Mouse (Mus musculus) stomach, embryonic 16.5 days (tissue): ENCODE results near the gene Tspan15. TPM values are rescaled to one million over a fixed set of nuclear protein-coding genes. Genes with fewer than 3 reads are reported as not detected.
A peak's percentile ranks its signal among the peaks of the same experiment; 100 is the strongest.

ENCODE experiments used
- ATAC-seq: fragments of 200-750 bp; cut with Nextera tagmentation; 2 replicates; pipeline ENCODE4 v1.8.0; 2017; ENCODE audit warnings: moderate number of reproducible peaks, moderate TSS enrichment; ENCODE audit not compliant: insufficient read depth, low FRiP score
- H3K27ac ChIP-seq: fragments of 300-500 bp; sonication (generic); 2 replicates; pipeline ENCODE4 v1.5.1; 2014; ENCODE audit warnings: low read length
- H3K27me3 ChIP-seq: fragments of 300-500 bp; sonication (generic); 2 replicates; pipeline ENCODE4 v1.6.1; 2014; ENCODE audit warnings: low read length, control low read depth, mixed read lengths; ENCODE audit not compliant: control insufficient read depth, insufficient read depth
- H3K36me3 ChIP-seq: fragments of 300-500 bp; sonication (generic); 2 replicates; pipeline ENCODE4 v1.6.1; 2014; ENCODE audit warnings: low read length; ENCODE audit not compliant: control insufficient read depth, insufficient read depth
- H3K4me1 ChIP-seq: fragments of 300-500 bp; sonication (generic); 2 replicates; pipeline ENCODE4 v1.6.1; 2014; ENCODE audit warnings: low read length, control low read depth, mixed read lengths; ENCODE audit not compliant: control insufficient read depth, insufficient read depth
- H3K4me2 ChIP-seq: fragments of 300-500 bp; sonication (generic); 2 replicates; pipeline ENCODE4 v1.6.1; 2014; ENCODE audit warnings: low read depth, low read length, mixed read lengths
- H3K4me3 ChIP-seq: fragments of 300-500 bp; sonication (generic); replicated peaks from 2 replicates; pipeline ENCODE4 v1.5.1; 2014; ENCODE audit warnings: mild to moderate bottlenecking, low read length
- H3K9ac ChIP-seq: fragments of 300-500 bp; sonication (generic); 2 replicates; pipeline ENCODE4 v1.6.1; 2014; ENCODE audit warnings: low read length
- H3K9me3 ChIP-seq: fragments of 300-500 bp; sonication (generic); replicated peaks from 2 replicates; pipeline ENCODE4 v1.6.1; 2016; ENCODE audit warnings: low read length, control low read depth; ENCODE audit not compliant: control insufficient read depth
- WGBS: fragments of 180-500 bp; shearing (Covaris S2); extraction: QIAGEN DNeasy Blood & Tissue Kit; methylation state at CpG from one replicate; pipeline ENCODE4 v1.1.7; 2014; 5-methylcytosine and 5-hydroxymethylcytosine counted together
- polyA plus RNA-seq: library from polyadenylated mRNA; unstranded; fragments of >200 nt; fragmentation: Nextera tagmentation; extraction: Ambion mirVana; gene quantifications from 2 replicates; pipeline ENCODE4 v1.2.1, GENCODE M21; 2015

Gene Tspan15
- polyA plus RNA-seq, 1 experiment from 2014 or later = 65.5 TPM

GRCm38 (mm10) chr10:62258298-62258697 is 27.2 kb upstream of the Tspan15 start:
- H3K9ac ChIP-seq = no peak overlapping the region
- WGBS = 81% methylated on average over 5 of the region's 5 CpGs
- H3K36me3 ChIP-seq = no peaks in the 10 kb centered on the region
- H3K27ac ChIP-seq = no peak overlapping the region
- H3K4me2 ChIP-seq = no peak overlapping the region
- no peaks in the 10 kb centered on the region for H3K27me3 ChIP-seq
- no peak overlapping the region for H3K4me3 ChIP-seq
- no peak for ATAC-seq
- no peaks in the 10 kb centered on the region for H3K9me3 ChIP-seq
- no peaks in the 10 kb centered on the region for H3K4me1 ChIP-seq

- Histone ChIP-seq H3K4me3 (no peak overlapping the region), H3K4me1 (peaks cover 6% of the 10 kb centered on the region; the same call in 1 of the 2 replicates), H3K27me3 (no peaks in the 10 kb centered on the region), H3K9me3 (no peaks in the 10 kb centered on the region), H3K4me2 (no peak overlapping the region), H3K9ac (no peak overlapping the region), H3K36me3 (no peaks in the 10 kb centered on the region), H3K27ac (no peak overlapping the region)
- WGBS = 81% methylated on average over 27 of the region's 27 CpGs
- no peak for ATAC-seq
These were observed 21.6 kb upstream of the Tspan15 start for GRCm38 (mm10) chr10:62252496-62253235.

- Histone ChIP-seq H3K9ac (0 out of 2 replicates have a peak within 1 kb of the TSS, but pooled peaks have one; percentile 18), H3K9me3 (no peaks in the 10 kb centered on the region), H3K27ac (no peak within 1 kb of the TSS), H3K4me3 (no peak within 1 kb of the TSS), H3K4me1 (peaks cover 9% of the 10 kb centered on the region; the same call in 1 of the 2 replicates), H3K36me3 (no peaks in the 10 kb centered on the region), H3K27me3 (no peaks in the 10 kb centered on the region), H3K4me2 (no peak within 1 kb of the TSS)
- WGBS = 53% methylated on average over 12 of the region's 12 CpGs
- ATAC-seq = no peak
These were observed 21.0 kb upstream of the Tspan15 start, which contains the start of gene Tacr2 for GRCm38 (mm10) chr10:62252000-62252488. Tacr2 (plus strand) TSS chr10:62252438.

GRCm38 (mm10) chr10:62247815-62248214 is 16.8 kb upstream of the Tspan15 start:
- H3K9ac ChIP-seq = no peak overlapping the region
- H3K27ac ChIP-seq = peak overlapping the region; percentile 68
- WGBS = 8% methylated on average over 8 of the region's 8 CpGs
- H3K4me3 ChIP-seq = no peak overlapping the region
- H3K4me2 ChIP-seq = no peak overlapping the region; the same call in 1 of the 2 replicates
- H3K4me1 ChIP-seq = peaks cover 9% of the 10 kb centered on the region; the same call in 1 of the 2 replicates
- H3K9me3 ChIP-seq = no peaks in the 10 kb centered on the region
- peak; percentile 85 for ATAC-seq
- H3K27me3 ChIP-seq = no peaks in the 10 kb centered on the region
- no peaks in the 10 kb centered on the region for H3K36me3 ChIP-seq

- 0 out of 2 replicates have a peak overlapping the region, but pooled peaks have one; percentile 17 for H3K9ac ChIP-seq
- H3K4me3 ChIP-seq = no peak overlapping the region
- peaks cover 9% of the 10 kb centered on the region; the same call in 1 of the 2 replicates for H3K4me1 ChIP-seq
- no peak for ATAC-seq
- no peaks in the 10 kb centered on the region for H3K27me3 ChIP-seq
- H3K4me2 ChIP-seq = no peak overlapping the region
- WGBS = 67% methylated on average over 3 of the region's 3 CpGs
- H3K36me3 ChIP-seq = no peaks in the 10 kb centered on the region
- no peaks in the 10 kb centered on the region for H3K9me3 ChIP-seq
- H3K27ac ChIP-seq = peak overlapping the region; percentile 66
These were observed 16.1 kb upstream of the Tspan15 start for GRCm38 (mm10) chr10:62247156-62247555.

GRCm38 (mm10) chr10:62244067-62244466 is 13.0 kb upstream of the Tspan15 start:
- WGBS = 90% methylated on average over 9 of the region's 9 CpGs
- Histone ChIP-seq H3K9me3 (no peaks in the 10 kb centered on the region), H3K4me1 (peaks cover 9% of the 10 kb centered on the region; the same call in 1 of the 2 replicates), H3K4me3 (no peak overlapping the region), H3K36me3 (no peaks in the 10 kb centered on the region), H3K4me2 (no peak overlapping the region), H3K27me3 (no peaks in the 10 kb centered on the region), H3K9ac (no peak overlapping the region), H3K27ac (no peak overlapping the region)
- ATAC-seq = no peak

GRCm38 (mm10) chr10:62242896-62243295 is 11.8 kb upstream of the Tspan15 start:
- Histone ChIP-seq H3K9ac (no peak overlapping the region), H3K4me3 (no peak overlapping the region), H3K27me3 (no peaks in the 10 kb centered on the region), H3K36me3 (no peaks in the 10 kb centered on the region), H3K27ac (no peak overlapping the region), H3K9me3 (no peaks in the 10 kb centered on the region), H3K4me2 (no peak overlapping the region), H3K4me1 (peaks cover 5% of the 10 kb centered on the region; the same call in 1 of the 2 replicates)
- no peak; the same call in 1 of the 2 replicates for ATAC-seq
- 46% methylated on average over 13 of the region's 13 CpGs for WGBS

- ATAC-seq = no peak
- Histone ChIP-seq H3K36me3 (no peaks in the 10 kb centered on the region), H3K27ac (no peak overlapping the region), H3K9me3 (no peaks in the 10 kb centered on the region), H3K4me2 (no peak overlapping the region), H3K27me3 (no peaks in the 10 kb centered on the region), H3K4me3 (no peak overlapping the region), H3K4me1 (0 out of 2 replicates have a peak, but pooled peaks cover under 1% of the 10 kb centered on the region), H3K9ac (no peak overlapping the region)
- 60% methylated on average over 10 of the region's 10 CpGs for WGBS
These were observed 11.3 kb upstream of the Tspan15 start for GRCm38 (mm10) chr10:62242358-62242757.

GRCm38 (mm10) chr10:62239270-62239669 is 8.2 kb upstream of the Tspan15 start:
- Histone ChIP-seq H3K4me2 (no peak overlapping the region), H3K4me3 (no peak overlapping the region), H3K9me3 (no peaks in the 10 kb centered on the region), H3K4me1 (no peaks in the 10 kb centered on the region), H3K27ac (no peak overlapping the region), H3K36me3 (no peaks in the 10 kb centered on the region), H3K9ac (no peak overlapping the region), H3K27me3 (no peaks in the 10 kb centered on the region)
- ATAC-seq = no peak
- 50% methylated on average over 6 of the region's 6 CpGs for WGBS
